Mouse (Mus musculus): ENCODE data around the gene Pipox. TPM values are rescaled to one million over a fixed set of nuclear protein-coding genes. Genes with fewer than 3 reads are reported as not detected.

Gene Pipox
- polyA plus RNA-seq, 1 experiment from 2014 or later: 1.1 TPM

- H3K4me2 ChIP-seq (ENCODE audit: low read depth, low read length): no peak overlapping the region
- no peak overlapping the region for H3K27ac ChIP-seq (ENCODE audit: low read length)
- ATAC-seq (ENCODE audit: low read depth): no peak
- H3K9me3 ChIP-seq (ENCODE audit: control insufficient read depth, low read length): no peaks in the 10 kb centered on the region
- no peaks in the 10 kb centered on the region for H3K27me3 ChIP-seq (ENCODE audit: control insufficient read depth, insufficient read depth, low read depth, low read length)
- H3K36me3 ChIP-seq (ENCODE audit: control insufficient read depth, insufficient read depth, low read length): peaks cover 29% of the 10 kb centered on the region
- WGBS: 46% methylated on average over 15 of the region's 15 CpGs
- no peaks in the 10 kb centered on the region for H3K4me1 ChIP-seq (replicated peaks; ENCODE audit: control insufficient read depth, insufficient read depth, low read length)
- H3K4me3 ChIP-seq (ENCODE audit: low read length): no peak overlapping the region
- no peak overlapping the region for H3K9ac ChIP-seq (ENCODE audit: low read length)
Observed at GRCm38 (mm10) chr11:77855396-77855795, 38.5 kb downstream of the Pipox start.

GRCm38 (mm10) chr11:77854641-77855040 is 39.3 kb downstream of the Pipox start:
- Histone ChIP-seq H3K4me3 (ENCODE audit: low read length) (no peak overlapping the region), H3K27ac (ENCODE audit: low read length) (no peak overlapping the region), H3K9ac (ENCODE audit: low read length) (no peak overlapping the region), H3K27me3 (ENCODE audit: control insufficient read depth, insufficient read depth, low read depth, low read length) (no peaks in the 10 kb centered on the region), H3K4me2 (ENCODE audit: low read depth, low read length) (no peak overlapping the region), H3K9me3 (ENCODE audit: control insufficient read depth, low read length) (no peaks in the 10 kb centered on the region), H3K36me3 (ENCODE audit: control insufficient read depth, insufficient read depth, low read length) (peaks cover 27% of the 10 kb centered on the region), H3K4me1 (replicated peaks; ENCODE audit: control insufficient read depth, insufficient read depth, low read length) (no peaks in the 10 kb centered on the region)
- no peak for ATAC-seq (ENCODE audit: low read depth)
- WGBS: 43% methylated on average over 3 of the region's 3 CpGs

- ATAC-seq (ENCODE audit: low read depth): no peak
- 83% methylated on average over 17 of the region's 17 CpGs for WGBS
Observed at GRCm38 (mm10) chr11:77852941-77853668, 40.8 kb downstream of the Pipox start.

GRCm38 (mm10) chr11:77852195-77852594 is 41.7 kb downstream of the Pipox start:
- H3K4me3 ChIP-seq (ENCODE audit: low read length): no peak overlapping the region
- ATAC-seq (ENCODE audit: low read depth): no peak
- H3K36me3 ChIP-seq (ENCODE audit: control insufficient read depth, insufficient read depth, low read length): peaks cover 21% of the 10 kb centered on the region

More at GRCm38 (mm10) chr11:77852941-77853668, 40.8 kb downstream of the Pipox start:
- Histone ChIP-seq H3K27ac (ENCODE audit: low read length) (no peak overlapping the region), H3K9me3 (ENCODE audit: control insufficient read depth, low read length) (no peaks in the 10 kb centered on the region), H3K9ac (ENCODE audit: low read length) (no peak overlapping the region), H3K4me2 (ENCODE audit: low read depth, low read length) (no peak overlapping the region), H3K4me1 (replicated peaks; ENCODE audit: control insufficient read depth, insufficient read depth, low read length) (no peaks in the 10 kb centered on the region), H3K4me3 (ENCODE audit: low read length) (no peak overlapping the region), H3K27me3 (ENCODE audit: control insufficient read depth, insufficient read depth, low read depth, low read length) (no peaks in the 10 kb centered on the region), H3K36me3 (ENCODE audit: control insufficient read depth, insufficient read depth, low read length) (peaks cover 26% of the 10 kb centered on the region)

GRCm38 (mm10) chr11:77851483-77852010 is 42.3 kb downstream of the Pipox start:
- H3K9me3 ChIP-seq (ENCODE audit: control insufficient read depth, low read length): no peaks in the 10 kb centered on the region
- H3K27me3 ChIP-seq (ENCODE audit: control insufficient read depth, insufficient read depth, low read depth, low read length): no peaks in the 10 kb centered on the region
- H3K9ac ChIP-seq (ENCODE audit: low read length): no peak overlapping the region
- peaks cover 21% of the 10 kb centered on the region for H3K36me3 ChIP-seq (ENCODE audit: control insufficient read depth, insufficient read depth, low read length)
- 77% methylated on average over 6 of the region's 6 CpGs for WGBS
- H3K27ac ChIP-seq (ENCODE audit: low read length): no peak overlapping the region
- H3K4me3 ChIP-seq (ENCODE audit: low read length): no peak overlapping the region
- no peaks in the 10 kb centered on the region for H3K4me1 ChIP-seq (replicated peaks; ENCODE audit: control insufficient read depth, insufficient read depth, low read length)
- no peak overlapping the region for H3K4me2 ChIP-seq (ENCODE audit: low read depth, low read length)
- no peak for ATAC-seq (ENCODE audit: low read depth)

More at GRCm38 (mm10) chr11:77852195-77852594, 41.7 kb downstream of the Pipox start:
- Histone ChIP-seq H3K27me3 (ENCODE audit: control insufficient read depth, insufficient read depth, low read depth, low read length) (no peaks in the 10 kb centered on the region), H3K4me1 (replicated peaks; ENCODE audit: control insufficient read depth, insufficient read depth, low read length) (no peaks in the 10 kb centered on the region), H3K9me3 (ENCODE audit: control insufficient read depth, low read length) (no peaks in the 10 kb centered on the region), H3K9ac (ENCODE audit: low read length) (no peak overlapping the region), H3K27ac (ENCODE audit: low read length) (no peak overlapping the region), H3K4me2 (ENCODE audit: low read depth, low read length) (no peak overlapping the region)
- WGBS: 45% methylated on average over 3 of the region's 3 CpGs

GRCm38 (mm10) chr11:77850401-77851244 is 43.3 kb downstream of the Pipox start:
- WGBS: 54% methylated on average over 24 of the region's 24 CpGs
- Histone ChIP-seq H3K27ac (ENCODE audit: low read length) (no peak overlapping the region), H3K4me3 (ENCODE audit: low read length) (no peak overlapping the region), H3K9me3 (ENCODE audit: control insufficient read depth, low read length) (no peaks in the 10 kb centered on the region), H3K27me3 (ENCODE audit: control insufficient read depth, insufficient read depth, low read depth, low read length) (no peaks in the 10 kb centered on the region), H3K4me1 (replicated peaks; ENCODE audit: control insufficient read depth, insufficient read depth, low read length) (no peaks in the 10 kb centered on the region), H3K36me3 (ENCODE audit: control insufficient read depth, insufficient read depth, low read length) (peaks cover 26% of the 10 kb centered on the region), H3K4me2 (ENCODE audit: low read depth, low read length) (no peak overlapping the region), H3K9ac (ENCODE audit: low read length) (no peak overlapping the region)
- ATAC-seq (ENCODE audit: low read depth): peak; percentile 54

- no peaks in the 10 kb centered on the region for H3K9me3 ChIP-seq (ENCODE audit: control insufficient read depth, low read length)
- H3K4me3 ChIP-seq (ENCODE audit: low read length): no peak overlapping the region
- no peaks in the 10 kb centered on the region for H3K4me1 ChIP-seq (replicated peaks; ENCODE audit: control insufficient read depth, insufficient read depth, low read length)
- no peak overlapping the region for H3K27ac ChIP-seq (ENCODE audit: low read length)
- H3K27me3 ChIP-seq (ENCODE audit: control insufficient read depth, insufficient read depth, low read depth, low read length): no peaks in the 10 kb centered on the region
- no peak for ATAC-seq (ENCODE audit: low read depth)
- peaks cover 31% of the 10 kb centered on the region for H3K36me3 ChIP-seq (ENCODE audit: control insufficient read depth, insufficient read depth, low read length)
- no peak overlapping the region for H3K4me2 ChIP-seq (ENCODE audit: low read depth, low read length)
- H3K9ac ChIP-seq (ENCODE audit: low read length): no peak overlapping the region
- 59% methylated on average over 7 of the region's 7 CpGs for WGBS
Observed at GRCm38 (mm10) chr11:77849151-77849550, 44.7 kb downstream of the Pipox start.

- Histone ChIP-seq H3K4me3 (ENCODE audit: low read length) (no peak overlapping the region), H3K4me1 (replicated peaks; ENCODE audit: control insufficient read depth, insufficient read depth, low read length) (no peaks in the 10 kb centered on the region), H3K9ac (ENCODE audit: low read length) (no peak overlapping the region), H3K36me3 (ENCODE audit: control insufficient read depth, insufficient read depth, low read length) (peaks cover 32% of the 10 kb centered on the region), H3K27ac (ENCODE audit: low read length) (no peak overlapping the region), H3K4me2 (ENCODE audit: low read depth, low read length) (no peak overlapping the region), H3K27me3 (ENCODE audit: control insufficient read depth, insufficient read depth, low read depth, low read length) (no peaks in the 10 kb centered on the region), H3K9me3 (ENCODE audit: control insufficient read depth, low read length) (no peaks in the 10 kb centered on the region)
- no peak for ATAC-seq (ENCODE audit: low read depth)
- WGBS: 44% methylated on average over 5 of the region's 5 CpGs
Observed at GRCm38 (mm10) chr11:77848131-77848530, 45.8 kb downstream of the Pipox start.

GRCm38 (mm10) chr11:77847599-77848128 is 46.2 kb downstream of the Pipox start:
- ATAC-seq (ENCODE audit: low read depth): no peak
- 46% methylated on average over 9 of the region's 9 CpGs for WGBS
- H3K36me3 ChIP-seq (ENCODE audit: control insufficient read depth, insufficient read depth, low read length): peaks cover 34% of the 10 kb centered on the region

More at GRCm38 (mm10) chr11:77847599-77848128, 46.2 kb downstream of the Pipox start:
- no peaks in the 10 kb centered on the region for H3K9me3 ChIP-seq (ENCODE audit: control insufficient read depth, low read length)
- no peak overlapping the region for H3K9ac ChIP-seq (ENCODE audit: low read length)
- no peak overlapping the region for H3K27ac ChIP-seq (ENCODE audit: low read length)
- no peaks in the 10 kb centered on the region for H3K27me3 ChIP-seq (ENCODE audit: control insufficient read depth, insufficient read depth, low read depth, low read length)
- H3K4me3 ChIP-seq (ENCODE audit: low read length): no peak overlapping the region
- H3K4me1 ChIP-seq (replicated peaks; ENCODE audit: control insufficient read depth, insufficient read depth, low read length): no peaks in the 10 kb centered on the region
- H3K4me2 ChIP-seq (ENCODE audit: low read depth, low read length): no peak overlapping the region
